ENCODE assay signal across 25 mouse cellular contexts in genomic region chr14:71334022-71334421, GRCm38 (mm10).
DNase-seq lines count a peak whose midpoint lies in the region; ATAC-seq lines count a peak whose summit lies in the region.
"Had no signal": no experiment of that assay in that cellular context is flagged by ENCODE, and none has a peak within 500 bp of the region (broad histone marks: within the 10 kb centered on the region; RNA-seq: fewer than 3 reads in every experiment).

No protein-coding gene starts in this region.

- no peaks in the 10 kb centered on the region for H3K27me3 ChIP-seq in heart, embryonic 12.5 days (replicated peaks)
- H3K27me3 ChIP-seq: embryonic facial prominence, embryonic 13.5 days; embryonic facial prominence, embryonic 15.5 days; forebrain, embryonic 12.5 days had no signal

- no peak overlapping the region for H3K4me2 ChIP-seq in heart, embryonic 12.5 days
- H3K4me2 ChIP-seq: embryonic facial prominence, embryonic 13.5 days; embryonic facial prominence, embryonic 15.5 days; forebrain, embryonic 12.5 days had no signal

- H3K27ac ChIP-seq in heart, embryonic 12.5 days (ENCODE audit: poor library complexity, severe bottlenecking): no peak overlapping the region
- H3K27ac ChIP-seq: embryonic facial prominence, embryonic 13.5 days; embryonic facial prominence, embryonic 15.5 days; forebrain, embryonic 10.5 days; forebrain, embryonic 12.5 days had no signal

- no peaks in the 10 kb centered on the region for H3K9me3 ChIP-seq in heart, embryonic 12.5 days (replicated peaks)
- H3K9me3 ChIP-seq: embryonic facial prominence, embryonic 13.5 days; embryonic facial prominence, embryonic 15.5 days; forebrain, embryonic 10.5 days; forebrain, embryonic 12.5 days had no signal

- no peak overlapping the region for H3K9ac ChIP-seq in heart, embryonic 12.5 days
- H3K9ac ChIP-seq: embryonic facial prominence, embryonic 13.5 days; embryonic facial prominence, embryonic 15.5 days; forebrain, embryonic 12.5 days had no signal

- no peaks in the 10 kb centered on the region for H3K4me1 ChIP-seq in heart, embryonic 12.5 days (replicated peaks)
- H3K4me1 ChIP-seq: embryonic facial prominence, embryonic 15.5 days; forebrain, embryonic 10.5 days; forebrain, embryonic 12.5 days had no signal

- no peaks in the 10 kb centered on the region for H3K36me3 ChIP-seq in heart, embryonic 12.5 days
- H3K36me3 ChIP-seq: embryonic facial prominence, embryonic 13.5 days; embryonic facial prominence, embryonic 15.5 days; forebrain, embryonic 10.5 days; forebrain, embryonic 12.5 days had no signal

- DNase-seq in heart, adult 11 months: peak; percentile 55
- DNase-seq in MEL-GATA-1-ER (ENCODE audit: extremely low read depth, low read depth): peak; percentile 17
- no peak for DNase-seq in right cerebral cortex, adult 2 months (ENCODE audit: low spot score in 2 of 2)
- no peak for DNase-seq in kidney, adult 8-10 months
- DNase-seq in urinary bladder, postnatal 10 days (ENCODE audit: low spot score): no peak
- DNase-seq: adrenal gland, adult 8-10 months; adrenal gland, postnatal 14 days; adrenal gland, postnatal 36 days; B cell, adult 2 months; cerebellum, adult 11-12 months; cerebellum, adult 2 months; cerebellum, adult 9-10 months; cerebellum, postnatal 10 days; cerebellum, postnatal 25 days; embryo, embryonic 11 days had no signal

- H3K4me3 ChIP-seq in heart, embryonic 12.5 days: no peak overlapping the region
- H3K4me3 ChIP-seq: embryonic facial prominence, embryonic 13.5 days; embryonic facial prominence, embryonic 15.5 days; erythroblast, embryonic 14.5 days; forebrain, embryonic 10.5 days; forebrain, embryonic 12.5 days had no signal

- 78% methylated on average over 1 of the region's 1 CpGs for WGBS in heart, embryonic 12.5 days

- ATAC-seq in heart, embryonic 12.5 days (ENCODE audit: insufficient number of reproducible peaks, low FRiP score): no peak
- peak; percentile 47 for ATAC-seq in common myeloid progenitor, adult 5-6 weeks (replicated peaks; ENCODE audit: low read depth, poor library complexity, severe bottlenecking)
- ATAC-seq: CD4-positive, CD25-positive, alpha-beta regulatory T cell, adult 4 months; forebrain, embryonic 14.5 days; forebrain, embryonic 16.5 days had no signal

Comparison
In these comparisons a context has a peak if more than half of its experiments do, and no peak if none do; other contexts are left out.
1. DNase-seq: peak in heart, adult 11 months (single experiment) and MEL-GATA-1-ER (single experiment); none in right cerebral cortex, adult 2 months (0 of 2), kidney, adult 8-10 months (0 of 2) and urinary bladder, postnatal 10 days (single experiment).